Mouse (Mus musculus): Measurements from ENCODE around the gene Fam240a. TPM values are rescaled to one million over a fixed set of nuclear protein-coding genes. Genes with fewer than 3 reads are reported as not detected.

Gene Fam240a
- total RNA-seq (2021) = not detected
- long read RNA-seq, experiment 1 = 0 reads
- long read RNA-seq, experiment 2 = 0 reads

DNA sequence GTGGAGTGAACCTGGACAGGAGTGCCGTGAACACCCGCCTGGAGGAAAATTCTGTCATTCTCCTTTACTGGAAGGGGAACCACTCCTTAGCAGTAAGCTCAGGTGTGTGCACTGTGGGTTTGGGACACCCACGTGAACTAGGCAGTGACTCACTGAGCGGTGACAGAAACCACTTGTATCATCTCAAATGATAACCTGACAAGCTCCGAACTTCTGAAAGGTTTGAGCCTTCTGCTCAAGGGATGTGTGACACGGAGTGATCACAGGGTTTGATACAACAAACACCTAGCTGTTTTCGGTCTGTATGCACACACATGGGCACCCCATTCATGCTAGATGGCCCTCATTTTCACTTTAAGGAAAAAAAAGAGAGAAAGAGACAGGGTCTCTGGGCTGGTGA is at the start of gene Fam240a:
Fam240a (minus strand) TSS at position 76 of the 400 bp plus-strand sequence.
- DNase-seq (ENCODE audit: low spot score in 2 of 2) = no peak

- DNase-seq (ENCODE audit: low spot score in 2 of 2) = no peak
These were observed 49.2 kb upstream of the Fam240a start for GRCm38 (mm10) chr9:110965910-110966231.

GRCm38 (mm10) chr9:110965062-110965909 is 48.6 kb upstream of the Fam240a start:
- DNase-seq (ENCODE audit: low spot score in 2 of 2) = no peak

GRCm38 (mm10) chr9:110963566-110964115 is 47.0 kb upstream of the Fam240a start:
- no peak for DNase-seq (ENCODE audit: low spot score in 2 of 2)

DNA sequence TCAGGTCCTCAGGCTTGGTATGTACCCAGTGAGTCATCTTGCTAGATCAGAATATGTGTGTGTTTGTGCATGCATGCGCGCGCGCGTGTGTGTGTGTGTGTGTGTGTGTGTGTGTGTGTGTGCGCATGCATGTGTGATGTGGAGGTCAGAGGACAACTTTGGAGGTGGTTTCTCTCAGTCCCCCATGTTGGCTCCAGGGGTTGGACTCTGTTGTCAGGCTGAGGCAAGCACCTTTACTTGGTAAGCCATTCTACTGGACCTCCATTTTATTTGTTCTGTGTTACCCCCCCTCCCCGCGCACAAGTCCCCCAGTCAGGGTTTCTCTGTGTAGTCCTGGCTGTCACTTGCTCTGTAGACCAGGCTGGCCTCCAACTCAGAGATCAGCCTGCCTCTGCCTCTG is 44.7 kb upstream of the Fam240a start:
- no peak for DNase-seq (ENCODE audit: low spot score in 2 of 2)

- no peak for DNase-seq (ENCODE audit: low spot score in 2 of 2)
These were observed 43.8 kb upstream of the Fam240a start for GRCm38 (mm10) chr9:110960230-110961149.

GRCm38 (mm10) chr9:110959669-110960068 is 43.0 kb upstream of the Fam240a start:
- no peak for DNase-seq (ENCODE audit: low spot score in 2 of 2)

- DNase-seq (ENCODE audit: low spot score in 2 of 2) = no peak
These were observed 39.3 kb upstream of the Fam240a start for GRCm38 (mm10) chr9:110955962-110956361.

GRCm38 (mm10) chr9:110954681-110955445 is 38.2 kb upstream of the Fam240a start:
- no peak for DNase-seq (ENCODE audit: low spot score in 2 of 2)

DNA sequence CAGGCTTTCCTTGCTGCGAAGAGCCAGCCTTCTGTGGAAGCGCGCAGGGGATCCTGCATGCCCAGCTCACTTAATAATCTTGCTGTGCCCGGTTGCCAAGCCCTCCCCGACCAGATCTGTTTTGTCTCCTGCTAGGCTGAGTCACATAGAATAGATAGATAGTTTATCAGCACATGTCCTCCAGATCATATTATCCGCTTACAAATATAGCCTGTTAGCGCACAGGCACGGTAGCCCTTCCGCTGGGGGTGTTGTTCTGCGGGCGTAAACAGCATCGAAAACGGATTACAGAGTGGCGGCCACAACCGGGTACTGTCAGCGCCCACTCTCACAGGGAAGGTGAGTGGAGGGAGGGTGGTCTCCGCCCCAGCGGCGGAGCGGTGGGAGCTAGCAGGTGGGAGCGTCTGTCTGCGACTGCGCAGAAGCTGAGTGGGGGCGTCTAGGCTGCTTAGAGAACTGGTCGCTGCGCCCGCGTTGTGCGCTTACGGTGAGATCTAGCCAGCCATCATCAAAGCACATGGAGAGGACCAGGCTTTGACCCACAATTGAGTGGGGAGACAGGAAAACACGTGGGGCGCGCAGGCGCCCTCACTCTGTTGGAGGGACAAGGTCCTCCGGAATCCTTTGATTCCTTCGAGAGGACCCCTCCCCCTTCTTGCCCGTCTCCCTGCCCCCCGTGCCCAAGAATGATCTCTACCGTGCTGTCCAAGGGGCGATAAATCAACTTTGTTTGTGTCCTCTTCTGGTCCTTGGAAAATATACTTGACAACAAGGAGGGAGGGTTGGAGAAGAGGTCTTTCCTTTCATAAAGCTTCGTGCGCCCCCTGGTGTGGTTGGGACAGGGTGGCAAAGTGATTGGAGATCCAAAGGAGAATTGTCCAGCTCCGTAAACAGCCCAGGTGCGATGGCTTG is 37.1 kb upstream of the Fam240a start:
- DNase-seq (ENCODE audit: low spot score in 2 of 2) = peak; percentile 71 to 78

- no peak for DNase-seq (ENCODE audit: low spot score in 2 of 2)
These were observed 36.4 kb upstream of the Fam240a start for GRCm38 (mm10) chr9:110952931-110953549.

DNA sequence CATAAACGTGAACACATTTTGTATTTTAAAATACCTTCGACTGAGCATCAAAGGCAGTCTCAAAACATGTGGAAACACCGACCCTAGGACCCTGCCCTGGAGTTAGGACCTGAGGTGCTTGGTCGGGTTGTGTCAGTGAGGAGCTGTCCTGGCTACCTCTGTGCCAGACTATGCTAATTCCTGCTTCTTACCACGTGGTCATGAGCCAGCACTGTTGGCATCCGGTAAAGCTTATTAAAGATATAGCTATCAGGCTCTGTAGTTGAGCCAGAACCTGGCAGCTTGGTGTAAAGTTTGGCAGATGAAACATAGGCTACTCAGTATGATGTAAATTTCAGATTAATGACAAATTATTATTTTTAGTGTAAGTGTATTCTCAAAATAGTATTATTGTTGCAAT is 35.7 kb upstream of the Fam240a start:
- no peak for DNase-seq (ENCODE audit: low spot score in 2 of 2)

DNA sequence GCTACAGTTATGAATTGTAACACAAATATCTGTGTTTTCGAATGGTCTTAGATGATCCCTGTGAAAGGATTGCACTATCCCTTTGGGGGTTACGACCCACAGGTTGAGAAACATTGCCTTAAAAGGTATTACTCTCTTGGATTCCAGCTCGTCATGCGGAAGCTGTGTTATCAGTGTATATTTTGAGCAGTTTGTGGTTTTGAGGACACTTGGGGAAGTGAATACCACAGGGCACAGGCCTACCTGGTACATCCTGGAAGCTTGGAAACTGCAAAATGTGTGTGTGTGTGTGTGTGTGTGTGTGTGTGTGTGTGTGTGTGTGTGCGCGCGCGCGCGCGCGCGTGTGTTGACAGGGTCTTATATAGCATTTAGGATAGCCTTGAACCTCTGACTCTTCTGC is 35.2 kb upstream of the Fam240a start:
- DNase-seq (ENCODE audit: low spot score in 2 of 2) = no peak

- no peak for DNase-seq (ENCODE audit: low spot score in 2 of 2)
These were observed 34.7 kb upstream of the Fam240a start, which contains the start of gene Lrrc2 for GRCm38 (mm10) chr9:110951397-110951796. TSS of gene Lrrc2 (plus strand) at chr9:110951545.

- no peak for DNase-seq (ENCODE audit: low spot score in 2 of 2)
These were observed 33.4 kb upstream of the Fam240a start for GRCm38 (mm10) chr9:110950109-110950508.

DNA sequence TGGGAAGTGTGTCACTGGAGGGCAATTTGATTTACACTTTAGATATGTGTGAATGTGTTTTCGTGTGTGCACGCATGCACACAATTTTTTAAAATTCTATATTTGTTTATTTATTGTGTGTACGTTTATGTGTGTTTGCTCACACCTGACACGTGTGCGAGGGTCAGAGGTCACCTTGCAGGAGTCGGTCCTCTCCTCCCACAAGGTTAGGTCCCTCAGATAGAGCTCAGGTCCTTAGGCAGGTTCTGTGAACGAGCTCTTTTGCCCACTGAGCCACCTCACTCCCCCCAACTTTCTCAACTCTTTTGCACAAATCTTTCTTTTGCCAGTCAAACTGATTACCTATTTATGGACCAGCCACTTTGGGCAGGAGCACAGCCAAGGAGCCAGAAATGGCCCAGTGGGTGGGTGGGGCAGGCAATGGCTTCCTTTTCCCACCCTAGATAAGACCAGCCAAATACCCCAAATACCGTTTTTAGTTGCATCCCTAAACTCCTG is 32.2 kb upstream of the Fam240a start:
- no peak for DNase-seq (ENCODE audit: low spot score in 2 of 2)

DNA sequence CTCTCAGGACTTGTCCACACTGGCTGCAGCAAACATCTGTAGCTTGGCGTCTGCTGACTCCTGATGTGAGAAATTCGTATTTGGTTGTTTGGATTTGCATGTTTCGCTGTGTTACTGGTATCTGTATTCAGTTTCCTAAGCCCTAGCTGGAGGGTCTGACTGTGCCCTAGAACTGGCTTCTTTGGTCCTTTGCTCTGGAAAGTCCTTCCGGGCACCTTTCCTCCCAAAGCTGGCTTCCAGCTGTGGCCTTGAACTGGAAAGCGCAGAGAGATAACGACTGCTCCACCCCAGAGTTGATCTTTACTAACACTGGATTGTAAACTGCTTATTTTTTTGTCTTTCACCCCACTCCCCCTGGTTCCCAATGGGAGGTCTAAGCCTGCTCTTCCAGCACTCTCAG is 31.2 kb upstream of the Fam240a start:
- DNase-seq (ENCODE audit: low spot score in 2 of 2) = no peak

DNA sequence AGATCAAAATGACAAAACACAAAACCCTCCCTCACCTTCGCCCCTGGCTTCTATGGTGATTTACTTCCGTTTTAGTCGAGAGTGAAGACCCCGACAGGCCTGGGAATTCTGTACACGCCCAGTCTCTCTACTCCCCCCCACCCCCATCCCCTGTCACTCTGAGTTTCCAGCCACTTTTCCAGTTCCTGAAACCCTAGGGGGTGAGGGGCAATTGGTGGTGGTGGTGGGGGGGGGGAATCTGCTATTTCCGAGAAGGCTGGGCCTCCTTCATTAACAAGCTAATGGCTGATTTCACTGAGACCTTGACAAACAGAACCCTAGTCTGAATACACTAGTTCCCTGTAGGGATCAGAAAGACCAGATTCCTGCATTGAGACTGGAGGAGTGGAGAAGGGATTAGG is 30.6 kb upstream of the Fam240a start:
- DNase-seq (ENCODE audit: low spot score in 2 of 2) = no peak

- no peak for DNase-seq (ENCODE audit: low spot score in 2 of 2)
These were observed 29.9 kb upstream of the Fam240a start for GRCm38 (mm10) chr9:110946548-110947044.

Data from layer of hippocampus, postnatal 14 days (tissue).